Mouse (Mus musculus) embryonic fibroblast, embryonic 13.5 days (primary cell): ENCODE measurements around the gene Krtap1-4. TPM values are rescaled to one million over a fixed set of nuclear protein-coding genes. Genes with fewer than 3 reads are reported as not detected.

Experiments
- H3K27ac ChIP-seq: 2 replicates; pipeline ENCODE4 v1.5.1; 2012; ENCODE audit warnings: low read length, control low read depth, inconsistent platforms; ENCODE audit not compliant: insufficient read depth
- H3K4me1 ChIP-seq: 2 replicates; pipeline ENCODE4 v1.6.1; 2011; ENCODE audit warnings: low read length; ENCODE audit not compliant: control insufficient read depth, insufficient read depth
- H3K4me3 ChIP-seq: 2 replicates; pipeline ENCODE4 v1.5.1; 2011; ENCODE audit warnings: mild to moderate bottlenecking, control low read depth, low read length; ENCODE audit not compliant: insufficient read depth
- CTCF ChIP-seq: IDR thresholded peaks from 2 replicates; pipeline ENCODE4 v1.5.1; 2011; ENCODE audit warnings: mild to moderate bottlenecking, control low read depth, low read length, moderate library complexity, borderline replicate concordance; ENCODE audit not compliant: insufficient read depth
- POLR2A ChIP-seq: IDR thresholded peaks from 2 replicates; pipeline ENCODE4 v1.6.1; 2011; ENCODE audit warnings: low read depth, mild to moderate bottlenecking, control low read depth, low read length, moderate library complexity
- polyA plus RNA-seq: library from polyadenylated mRNA; stranded (reverse); fragments of >200 nt; gene quantifications from 2 replicates; pipeline ENCODE4 v1.2.4, GENCODE M21; 2011; ENCODE audit warnings: low read depth; ENCODE audit not compliant: missing spikeins, insufficient read length

The Krtap1-4 gene
- polyA plus RNA-seq, 1 experiment, result not detected

DNA sequence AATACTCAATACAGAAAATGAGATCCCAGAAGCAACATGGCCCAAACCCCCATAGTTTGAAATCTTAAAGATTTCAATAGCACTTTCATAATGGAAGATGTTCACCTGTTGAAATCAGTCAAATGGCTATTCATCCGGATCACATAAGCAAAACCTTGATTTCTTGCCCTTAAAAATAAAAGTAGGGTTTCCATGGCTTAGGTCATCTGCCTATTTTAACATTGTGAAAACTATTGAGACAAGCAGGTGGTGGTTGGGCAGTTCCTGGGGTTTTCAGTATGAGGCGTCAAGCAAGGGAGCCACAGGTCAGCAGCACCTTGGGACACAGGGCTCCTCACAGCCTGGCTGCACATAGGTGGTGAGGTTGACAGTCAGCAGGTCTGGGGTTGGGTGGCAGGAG, 27.3 kb downstream of the Krtap1-4 start:
- Histone ChIP-seq H3K27ac (no peak overlapping the region), H3K4me1 (peaks cover 7% of the 10 kb centered on the region; the same call in 1 of the 2 replicates), H3K4me3 (no peak overlapping the region)
- TF ChIP-seq CTCF (no peak), POLR2A (no peak)

DNA sequence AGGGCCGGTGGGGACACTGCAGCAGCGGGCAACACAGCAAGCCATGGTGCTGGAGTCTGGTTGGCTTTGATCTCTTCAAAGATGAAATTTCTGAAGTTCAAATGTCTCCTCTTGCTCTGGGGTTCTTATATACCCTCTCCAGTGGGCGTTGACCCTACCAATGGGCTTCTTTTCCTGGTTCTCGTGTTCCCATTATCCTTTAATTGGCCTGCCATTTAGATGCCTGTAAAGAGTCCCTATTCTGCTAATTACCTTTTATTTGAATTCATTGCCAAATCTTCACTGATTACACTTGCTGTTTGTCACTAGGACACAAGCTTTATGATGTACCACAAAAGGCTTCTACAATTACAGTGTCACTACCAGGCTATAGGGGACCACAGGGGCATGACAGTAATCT, 32.7 kb downstream of the Krtap1-4 start, which contains the start of gene Krtap3-3:
Krtap3-3 (minus strand) TSS at position 101 of the 400 bp plus-strand sequence.
- 0 out of 2 replicates have a peak, but pooled peaks cover 2% of the 10 kb centered on the region for H3K4me1 ChIP-seq
- H3K4me3 ChIP-seq, result no peak within 1 kb of the TSS
- no peak within 1 kb of the TSS for H3K27ac ChIP-seq
- no peak for TF ChIP-seq POLR2A
- TF ChIP-seq CTCF, result no peak

DNA sequence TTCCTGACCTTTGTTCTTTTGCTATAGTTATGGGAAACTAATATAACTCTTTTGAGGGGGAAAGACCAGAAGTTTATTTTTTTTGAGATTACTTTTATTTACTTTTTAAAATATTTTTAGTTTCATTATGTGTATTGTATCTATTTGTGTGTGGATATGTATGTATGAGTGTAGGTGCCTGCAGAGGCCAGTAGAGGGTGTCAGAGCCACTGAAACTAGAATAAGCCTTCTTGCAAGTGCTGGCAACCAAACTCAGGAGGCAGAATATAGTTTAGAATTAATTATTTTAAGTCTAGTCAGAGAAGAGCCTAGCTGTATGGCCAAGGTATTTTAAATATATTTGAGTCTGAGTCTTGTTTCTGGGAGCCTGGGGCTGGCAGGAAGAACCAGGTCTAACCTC, 35.6 kb downstream of the Krtap1-4 start:
- Histone ChIP-seq H3K4me3 (no peak overlapping the region), H3K4me1 (no peaks in the 10 kb centered on the region), H3K27ac (no peak overlapping the region)
- no peak for TF ChIP-seq CTCF
- TF ChIP-seq POLR2A, result no peak

DNA sequence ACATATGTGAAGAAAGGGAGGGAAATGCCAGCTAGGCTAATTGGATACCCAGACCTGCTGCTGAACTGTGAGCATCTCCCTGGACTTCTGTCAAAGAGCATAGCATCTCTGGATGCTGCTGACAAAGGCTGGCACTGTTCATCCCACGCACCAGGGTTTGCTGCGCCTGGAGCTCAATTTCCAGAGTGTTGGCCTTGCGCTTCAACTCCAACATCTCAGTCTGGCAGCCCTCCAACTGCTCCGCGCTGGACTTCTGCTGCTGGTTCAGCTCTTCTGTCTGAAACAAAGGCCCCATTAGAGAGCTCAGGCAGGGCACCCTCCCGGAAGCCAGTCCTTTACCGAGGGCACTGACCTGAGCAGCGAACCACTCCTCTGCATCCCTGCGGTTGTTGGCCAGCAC, 43.7 kb downstream of the Krtap1-4 start:
- Histone ChIP-seq H3K4me3 (no peak overlapping the region), H3K27ac (no peak overlapping the region), H3K4me1 (no peaks in the 10 kb centered on the region)
- TF ChIP-seq CTCF (no peak), POLR2A (no peak)

Other genes starting within 250 kb of the Krtap1-4 start
- gene Krt26, start 245.7 kb downstream of the Krtap1-4 start, polyA plus RNA-seq, result not detected in 2 replicates
- not detected in 2 replicates for gene Krt27, start 232.6 kb downstream of the Krtap1-4 start, polyA plus RNA-seq
- gene Krt28, start 208.8 kb downstream of the Krtap1-4 start, polyA plus RNA-seq, result not detected in 2 replicates
- 4.0 and 4.5 TPM in 2 replicates for gene Krt10, start 194.3 kb downstream of the Krtap1-4 start, polyA plus RNA-seq
- gene Krt12, start 161.4 kb downstream of the Krtap1-4 start, polyA plus RNA-seq, result not detected in 2 replicates
- gene Krt20, start 145.5 kb downstream of the Krtap1-4 start, polyA plus RNA-seq, result 1.7 and 3.9 TPM in 2 replicates
- not detected in 2 replicates for gene Krt23, start 90.5 kb downstream of the Krtap1-4 start, polyA plus RNA-seq
- gene Krt39, start 62.3 kb downstream of the Krtap1-4 start, polyA plus RNA-seq, result not detected in 2 replicates
- not detected in 2 replicates for gene Krt40, start 40.5 kb downstream of the Krtap1-4 start, polyA plus RNA-seq
- not detected in 2 replicates for gene Krtap3-3, start 32.8 kb downstream of the Krtap1-4 start, polyA plus RNA-seq
- gene Krtap3-2, start 26.8 kb downstream of the Krtap1-4 start, polyA plus RNA-seq, result not detected in 2 replicates
- gene Gm11939, start 24.2 kb downstream of the Krtap1-4 start, polyA plus RNA-seq, result not detected in 2 replicates
- not detected in 2 replicates for gene Krtap3-1, start 17.0 kb downstream of the Krtap1-4 start, polyA plus RNA-seq
- not detected in 2 replicates for gene Krtap1-5, start 2.6 kb downstream of the Krtap1-4 start, polyA plus RNA-seq
- gene Krtap1-3, start 7.7 kb upstream of the Krtap1-4 start, polyA plus RNA-seq, result not detected in 2 replicates
- not detected in 2 replicates for gene Krtap9-3, start 14.5 kb upstream of the Krtap1-4 start, polyA plus RNA-seq
- gene Gm11938, start 19.7 kb upstream of the Krtap1-4 start, polyA plus RNA-seq, result not detected in 2 replicates
- gene Gm11937, start 26.5 kb upstream of the Krtap1-4 start, polyA plus RNA-seq, result not detected in 2 replicates
- not detected in 2 replicates for gene Krtap2-4, start 31.2 kb upstream of the Krtap1-4 start, polyA plus RNA-seq
- gene Gm11562, start 36.8 kb upstream of the Krtap1-4 start, polyA plus RNA-seq, result not detected in 2 replicates
- gene Krtap4-1, start 44.6 kb upstream of the Krtap1-4 start, polyA plus RNA-seq, result not detected in 2 replicates
- not detected in 2 replicates for gene Krtap4-2, start 51.4 kb upstream of the Krtap1-4 start, polyA plus RNA-seq
- gene Krtap4-7, start 60.4 kb upstream of the Krtap1-4 start, polyA plus RNA-seq, result not detected in 2 replicates
- not detected in 2 replicates for gene Gm11555, start 66.6 kb upstream of the Krtap1-4 start, polyA plus RNA-seq
- gene Gm11563, start 75.3 kb upstream of the Krtap1-4 start, polyA plus RNA-seq, result not detected in 2 replicates
- gene Krtap4-6, start 82.3 kb upstream of the Krtap1-4 start, polyA plus RNA-seq, result not detected in 2 replicates
- gene Gm14190, start 107.1 kb upstream of the Krtap1-4 start, polyA plus RNA-seq, result not detected in 2 replicates
- not detected in 2 replicates for gene Gm14180, start 150.6 kb upstream of the Krtap1-4 start, polyA plus RNA-seq
- gene Gm11595, start 189.3 kb upstream of the Krtap1-4 start, polyA plus RNA-seq, result not detected in 2 replicates
- gene Krtap4-8, start 197.1 kb upstream of the Krtap1-4 start, polyA plus RNA-seq, result not detected in 2 replicates
- gene Krtap4-9, start 201.5 kb upstream of the Krtap1-4 start, polyA plus RNA-seq, result not detected in 2 replicates
- not detected in 2 replicates for gene Gm11596, start 209.8 kb upstream of the Krtap1-4 start, polyA plus RNA-seq
- gene Gm11569, start 215.3 kb upstream of the Krtap1-4 start, polyA plus RNA-seq, result not detected in 2 replicates
- not detected in 2 replicates for gene Gm11554, start 220.8 kb upstream of the Krtap1-4 start, polyA plus RNA-seq
- gene Krtap4-13, start 226.2 kb upstream of the Krtap1-4 start, polyA plus RNA-seq, result not detected in 2 replicates
- gene Gm11564, start 232.0 kb upstream of the Krtap1-4 start, polyA plus RNA-seq, result not detected in 2 replicates